Mouse (Mus musculus) brain, embryonic 14.5 days (tissue): ENCODE data around the gene Grin1.

Experiments
- CTCF ChIP-seq: fragments of 200-500 bp; IDR thresholded peaks from 2 replicates; pipeline ENCODE4 v1.5.1; 2012; ENCODE audit warnings: inconsistent platforms, mild to moderate bottlenecking, moderate library complexity, borderline replicate concordance; ENCODE audit not compliant: insufficient read depth, insufficient read length; ENCODE audit errors: extremely low read depth
- POLR2A ChIP-seq: fragments of 200-500 bp; IDR thresholded peaks from 2 replicates; pipeline ENCODE4 v1.6.1; 2012; ENCODE audit warnings: mild to moderate bottlenecking, inconsistent platforms, borderline replicate concordance; ENCODE audit not compliant: poor library complexity, insufficient read depth, insufficient read length, severe bottlenecking; ENCODE audit errors: extremely low read depth

- TF ChIP-seq POLR2A (no peak), CTCF (no peak)
Measured at GRCm38 (mm10) chr2:25292054-25292544, 26.9 kb downstream of the Grin1 start.
